Mouse (Mus musculus): ENCODE data around the gene Gm17267. TPM values are rescaled to one million over a fixed set of nuclear protein-coding genes. Genes with fewer than 3 reads are reported as not detected.
"Not testable (repeated sequence)": the region's sequence is repeated elsewhere in the genome, so short reads cannot be mapped to it uniquely, and the experiment has no call there.

The Gm17267 gene
- polyA plus RNA-seq (2015; fragmentation: Nextera tagmentation; extraction: Ambion mirVana): not detected in 2 replicates

GRCm38 (mm10) chrX:126017257-126017656 lies at the start of gene Gm17267:
TSS of gene Gm17267 (plus strand) at chrX:126017557.
- not testable (repeated sequence) for ATAC-seq; H3K4me2 ChIP-seq (replicated peaks); H3K36me3 ChIP-seq; H3K9ac ChIP-seq; H3K27me3 ChIP-seq (replicated peaks); H3K4me1 ChIP-seq (replicated peaks); H3K27ac ChIP-seq; H3K9me3 ChIP-seq; H3K4me3 ChIP-seq (replicated peaks)
- no CpG with 5 or more reads among the region's 4 CpGs for WGBS
